Mouse (Mus musculus): ENCODE data around the gene Jmjd8. TPM values are rescaled to one million over a fixed set of nuclear protein-coding genes. Genes with fewer than 3 reads are reported as not detected.

The Jmjd8 gene
- polyA plus RNA-seq, 1 experiment from 2014 or later: 55.4 TPM

- Histone ChIP-seq H3K9ac (ENCODE audit: low read depth, low read length) (peak overlapping the region; percentile 81), H3K4me1 (ENCODE audit: control insufficient read depth, insufficient read depth, low read depth, low read length) (peaks cover 62% of the 10 kb centered on the region), H3K36me3 (ENCODE audit: control insufficient read depth, insufficient read depth, low read length) (peaks cover 21% of the 10 kb centered on the region), H3K4me2 (ENCODE audit: low read length) (peak overlapping the region; percentile 69), H3K27me3 (replicated peaks; ENCODE audit: control insufficient read depth, insufficient read depth, low read length) (no peaks in the 10 kb centered on the region), H3K4me3 (ENCODE audit: low read length) (peak overlapping the region; percentile 63), H3K9me3 (ENCODE audit: control insufficient read depth, low read length) (no peaks in the 10 kb centered on the region), H3K27ac (ENCODE audit: low read depth, low read length) (peak overlapping the region; percentile 92)
- 83% methylated on average over 8 of the region's 8 CpGs for WGBS
- no peak for ATAC-seq
Observed at GRCm38 (mm10) chr17:25828223-25828594, 458 bp upstream of the Jmjd8 start.

- H3K4me2 ChIP-seq (ENCODE audit: low read length): peak overlapping the region; percentile 69
- peak overlapping the region; percentile 81 for H3K9ac ChIP-seq (ENCODE audit: low read depth, low read length)
- no peaks in the 10 kb centered on the region for H3K9me3 ChIP-seq (ENCODE audit: control insufficient read depth, low read length)
- H3K36me3 ChIP-seq (ENCODE audit: control insufficient read depth, insufficient read depth, low read length): peaks cover 21% of the 10 kb centered on the region
- no peaks in the 10 kb centered on the region for H3K27me3 ChIP-seq (replicated peaks; ENCODE audit: control insufficient read depth, insufficient read depth, low read length)
- peak overlapping the region; percentile 92 for H3K27ac ChIP-seq (ENCODE audit: low read depth, low read length)
- peaks cover 63% of the 10 kb centered on the region for H3K4me1 ChIP-seq (ENCODE audit: control insufficient read depth, insufficient read depth, low read depth, low read length)
- WGBS: 47% methylated on average over 8 of the region's 8 CpGs
- H3K4me3 ChIP-seq (ENCODE audit: low read length): peak overlapping the region; percentile 63
- ATAC-seq: no peak
Observed at GRCm38 (mm10) chr17:25829558-25830017, 921 bp downstream of the Jmjd8 start.

- Histone ChIP-seq H3K27ac (ENCODE audit: low read depth, low read length) (no peak overlapping the region), H3K9me3 (ENCODE audit: control insufficient read depth, low read length) (no peaks in the 10 kb centered on the region), H3K4me2 (ENCODE audit: low read length) (peak overlapping the region; percentile 69), H3K9ac (ENCODE audit: low read depth, low read length) (no peak overlapping the region), H3K27me3 (replicated peaks; ENCODE audit: control insufficient read depth, insufficient read depth, low read length) (no peaks in the 10 kb centered on the region), H3K4me3 (ENCODE audit: low read length) (peak overlapping the region; percentile 63), H3K36me3 (ENCODE audit: control insufficient read depth, insufficient read depth, low read length) (peaks cover 21% of the 10 kb centered on the region), H3K4me1 (ENCODE audit: control insufficient read depth, insufficient read depth, low read depth, low read length) (peaks cover 63% of the 10 kb centered on the region)
- WGBS: 80% methylated on average over 4 of the region's 4 CpGs
- no peak for ATAC-seq
Observed at GRCm38 (mm10) chr17:25830200-25830753, 1.6 kb downstream of the Jmjd8 start.

GRCm38 (mm10) chr17:25830806-25831431 lies 2.3 kb downstream of the Jmjd8 start:
- no peak overlapping the region for H3K27ac ChIP-seq (ENCODE audit: low read depth, low read length)
- 85% methylated on average over 14 of the region's 14 CpGs for WGBS
- peaks cover 67% of the 10 kb centered on the region for H3K4me1 ChIP-seq (ENCODE audit: control insufficient read depth, insufficient read depth, low read depth, low read length)
- peak overlapping the region; percentile 78 for H3K4me2 ChIP-seq (ENCODE audit: low read length)
- H3K27me3 ChIP-seq (replicated peaks; ENCODE audit: control insufficient read depth, insufficient read depth, low read length): no peaks in the 10 kb centered on the region
- H3K9me3 ChIP-seq (ENCODE audit: control insufficient read depth, low read length): no peaks in the 10 kb centered on the region
- no peak for ATAC-seq
- H3K4me3 ChIP-seq (ENCODE audit: low read length): peak overlapping the region; percentile 74; the same call in 1 of the 2 replicates
- H3K9ac ChIP-seq (ENCODE audit: low read depth, low read length): no peak overlapping the region
- H3K36me3 ChIP-seq (ENCODE audit: control insufficient read depth, insufficient read depth, low read length): peaks cover 24% of the 10 kb centered on the region

GRCm38 (mm10) chr17:25831451-25832281 lies 3.0 kb downstream of the Jmjd8 start:
- Histone ChIP-seq H3K9me3 (ENCODE audit: control insufficient read depth, low read length) (no peaks in the 10 kb centered on the region), H3K4me3 (ENCODE audit: low read length) (peak overlapping the region; percentile 74), H3K27ac (ENCODE audit: low read depth, low read length) (peak overlapping the region; percentile 98), H3K4me2 (ENCODE audit: low read length) (peak overlapping the region; percentile 78), H3K36me3 (ENCODE audit: control insufficient read depth, insufficient read depth, low read length) (peaks cover 22% of the 10 kb centered on the region), H3K4me1 (ENCODE audit: control insufficient read depth, insufficient read depth, low read depth, low read length) (peaks cover 71% of the 10 kb centered on the region), H3K27me3 (replicated peaks; ENCODE audit: control insufficient read depth, insufficient read depth, low read length) (no peaks in the 10 kb centered on the region), H3K9ac (ENCODE audit: low read depth, low read length) (peak overlapping the region; percentile 76)
- 55% methylated on average over 21 of the region's 21 CpGs for WGBS
- no peak for ATAC-seq

GRCm38 (mm10) chr17:25832436-25833290 lies 4.0 kb downstream of the Jmjd8 start:
- peak overlapping the region; percentile 74 for H3K4me3 ChIP-seq (ENCODE audit: low read length)
- H3K9me3 ChIP-seq (ENCODE audit: control insufficient read depth, low read length): no peaks in the 10 kb centered on the region
- peak overlapping the region; percentile 98 for H3K27ac ChIP-seq (ENCODE audit: low read depth, low read length)
- peaks cover 75% of the 10 kb centered on the region for H3K4me1 ChIP-seq (ENCODE audit: control insufficient read depth, insufficient read depth, low read depth, low read length)
- peaks cover 18% of the 10 kb centered on the region for H3K36me3 ChIP-seq (ENCODE audit: control insufficient read depth, insufficient read depth, low read length)
- under 1% methylated on average over 75 of the region's 77 CpGs for WGBS
- peak overlapping the region; percentile 77 for H3K9ac ChIP-seq (ENCODE audit: low read depth, low read length)
- peak; percentile 90 for ATAC-seq
- peak overlapping the region; percentile 78 for H3K4me2 ChIP-seq (ENCODE audit: low read length)
- no peaks in the 10 kb centered on the region for H3K27me3 ChIP-seq (replicated peaks; ENCODE audit: control insufficient read depth, insufficient read depth, low read length)

GRCm38 (mm10) chr17:25833291-25833663 lies 4.6 kb downstream of the Jmjd8 start, which contains the start of gene Stub1:
TSS of gene Stub1 (minus strand) at chr17:25833404.
- Histone ChIP-seq H3K36me3 (ENCODE audit: control insufficient read depth, insufficient read depth, low read length) (peaks cover 18% of the 10 kb centered on the region), H3K9ac (ENCODE audit: low read depth, low read length) (peak within 1 kb of the TSS; percentile 77), H3K27ac (ENCODE audit: low read depth, low read length) (peak within 1 kb of the TSS; percentile 98), H3K27me3 (replicated peaks; ENCODE audit: control insufficient read depth, insufficient read depth, low read length) (no peaks in the 10 kb centered on the region), H3K9me3 (ENCODE audit: control insufficient read depth, low read length) (no peaks in the 10 kb centered on the region), H3K4me2 (ENCODE audit: low read length) (peak within 1 kb of the TSS; percentile 78), H3K4me3 (ENCODE audit: low read length) (peak within 1 kb of the TSS; percentile 74), H3K4me1 (ENCODE audit: control insufficient read depth, insufficient read depth, low read depth, low read length) (peaks cover 77% of the 10 kb centered on the region)
- peak; percentile 63 for ATAC-seq
- under 1% methylated on average over 24 of the region's 24 CpGs for WGBS

- ATAC-seq: no peak
- H3K9me3 ChIP-seq (ENCODE audit: control insufficient read depth, low read length): no peaks in the 10 kb centered on the region
- peak overlapping the region; percentile 74 for H3K4me3 ChIP-seq (ENCODE audit: low read length)
- 49% methylated on average over 6 of the region's 6 CpGs for WGBS
- peak overlapping the region; percentile 78 for H3K4me2 ChIP-seq (ENCODE audit: low read length)
- no peaks in the 10 kb centered on the region for H3K27me3 ChIP-seq (replicated peaks; ENCODE audit: control insufficient read depth, insufficient read depth, low read length)
- peaks cover 21% of the 10 kb centered on the region for H3K36me3 ChIP-seq (ENCODE audit: control insufficient read depth, insufficient read depth, low read length)
- peak overlapping the region; percentile 77 for H3K9ac ChIP-seq (ENCODE audit: low read depth, low read length)
- peaks cover 74% of the 10 kb centered on the region for H3K4me1 ChIP-seq (ENCODE audit: control insufficient read depth, insufficient read depth, low read depth, low read length)
- H3K27ac ChIP-seq (ENCODE audit: low read depth, low read length): peak overlapping the region; percentile 98
Observed at GRCm38 (mm10) chr17:25833961-25834594, 5.4 kb downstream of the Jmjd8 start.
